Mouse (Mus musculus): ENCODE data around the gene Zbbx.

The Zbbx gene

DNA sequence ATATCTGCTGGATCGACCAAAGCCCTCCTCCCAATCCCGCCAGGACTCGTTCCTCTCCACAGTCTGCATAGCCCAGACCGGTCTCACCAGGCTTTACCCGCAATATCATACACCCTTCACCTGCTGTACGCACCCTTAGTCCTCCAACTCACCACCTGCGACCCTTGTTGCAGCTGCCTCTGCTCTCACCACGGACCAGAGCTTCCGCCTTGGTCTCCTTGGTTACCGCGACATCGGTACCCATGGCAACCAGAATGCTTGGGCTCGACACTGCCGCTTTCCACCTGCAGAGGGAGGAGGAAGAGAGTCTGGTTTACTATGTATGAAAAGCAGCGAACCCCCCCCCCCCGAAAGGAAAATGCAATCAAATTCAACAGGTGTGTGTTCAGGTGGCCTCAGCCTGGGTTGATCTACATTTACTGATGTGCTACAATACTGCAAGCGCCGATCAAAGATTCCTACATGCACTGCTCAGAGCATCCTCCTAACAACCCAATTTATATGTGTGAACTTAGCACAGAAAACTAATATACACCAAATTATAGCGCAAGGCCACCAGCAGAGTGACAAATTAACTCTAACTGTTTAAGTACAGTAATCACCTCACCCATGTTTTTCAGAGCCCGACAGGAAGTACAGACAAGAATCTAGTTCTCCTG lies at the start of gene Zbbx:
TSS of gene Zbbx (minus strand) at position 197 of the 659 bp plus-strand sequence.
- no peak for DNase-seq (ENCODE audit: low spot score)

DNA sequence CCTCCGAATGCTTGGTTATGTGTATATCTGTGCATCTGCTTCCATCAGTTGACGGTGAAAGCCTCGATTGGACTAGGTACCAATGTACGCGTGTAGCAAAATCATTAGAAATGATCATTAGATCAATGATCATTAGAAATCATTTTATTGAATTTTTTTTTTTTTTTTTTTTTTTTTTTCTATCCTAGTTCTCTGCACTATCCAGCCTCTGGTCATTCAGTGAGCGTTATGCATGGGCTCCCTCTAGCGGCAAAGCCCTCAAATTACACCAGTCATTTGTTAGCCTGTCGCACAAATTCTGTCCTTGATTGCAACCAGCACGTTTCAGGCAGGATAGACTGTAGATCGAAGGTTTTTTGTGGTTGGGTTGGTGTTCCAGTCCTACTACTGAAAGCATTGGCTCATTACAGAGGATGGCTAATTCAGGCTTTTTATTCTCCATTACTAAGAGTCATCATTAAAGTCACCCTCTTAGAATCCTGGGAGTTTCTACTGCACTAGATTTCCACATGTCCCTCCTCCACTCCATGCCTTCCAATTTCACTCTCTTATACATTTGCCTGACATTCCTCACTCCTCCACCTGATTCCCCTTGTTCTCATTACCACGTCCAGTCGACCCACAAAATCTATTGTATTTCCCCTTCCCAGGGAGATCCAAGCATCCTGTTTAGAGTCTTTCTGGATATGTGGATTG lies 38.1 kb upstream of the Zbbx start:
- DNase-seq (ENCODE audit: low spot score) = peak; percentile 34

GRCm38 (mm10) chr3:75182606-75183005 lies 17.8 kb upstream of the Zbbx start:
- DNase-seq (ENCODE audit: low spot score) = no peak

DNA sequence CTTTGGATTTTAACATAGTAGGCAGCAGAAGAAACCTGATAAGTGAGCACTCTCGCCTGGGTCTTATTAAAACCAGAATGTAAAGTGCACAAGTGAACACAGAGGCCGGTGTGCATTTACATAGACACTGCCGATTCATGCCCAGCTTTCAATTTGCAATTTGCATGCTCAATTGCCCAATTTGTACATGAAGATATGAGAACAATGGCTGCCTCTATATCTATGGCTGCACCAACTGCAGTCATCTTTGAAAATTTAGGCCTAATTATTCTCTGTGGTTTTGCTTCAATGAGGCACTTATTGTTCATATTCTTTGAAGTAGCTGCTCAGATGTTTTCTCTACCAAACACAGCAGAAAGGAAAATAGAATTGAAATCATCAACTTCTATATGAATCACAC lies 23.0 kb downstream of the Zbbx start:
- DNase-seq (ENCODE audit: low spot score) = no peak

DNA sequence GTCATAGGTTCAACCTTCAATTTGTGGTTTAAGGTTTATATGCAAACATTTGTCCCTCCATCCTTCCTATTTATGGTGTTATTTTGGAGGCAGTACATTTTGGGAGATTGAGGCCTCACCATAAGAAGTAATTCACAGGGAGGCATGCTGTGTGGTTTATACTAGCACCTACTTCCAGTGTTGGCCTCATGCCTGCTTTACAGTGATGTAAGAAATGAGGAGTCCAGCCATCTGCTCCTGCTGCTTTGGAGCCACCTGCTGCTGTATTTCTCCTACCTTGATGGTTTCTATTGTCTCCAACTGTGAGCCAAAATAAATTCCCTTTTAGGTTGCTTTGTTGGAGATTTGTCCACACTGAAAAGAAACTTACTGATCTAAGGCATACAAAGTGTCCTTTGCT lies 60.0 kb downstream of the Zbbx start:
- no peak for DNase-seq (ENCODE audit: low spot score)

- DNase-seq (ENCODE audit: low spot score) = no peak
These were observed 79.1 kb downstream of the Zbbx start for GRCm38 (mm10) chr3:75085762-75086161.

DNA sequence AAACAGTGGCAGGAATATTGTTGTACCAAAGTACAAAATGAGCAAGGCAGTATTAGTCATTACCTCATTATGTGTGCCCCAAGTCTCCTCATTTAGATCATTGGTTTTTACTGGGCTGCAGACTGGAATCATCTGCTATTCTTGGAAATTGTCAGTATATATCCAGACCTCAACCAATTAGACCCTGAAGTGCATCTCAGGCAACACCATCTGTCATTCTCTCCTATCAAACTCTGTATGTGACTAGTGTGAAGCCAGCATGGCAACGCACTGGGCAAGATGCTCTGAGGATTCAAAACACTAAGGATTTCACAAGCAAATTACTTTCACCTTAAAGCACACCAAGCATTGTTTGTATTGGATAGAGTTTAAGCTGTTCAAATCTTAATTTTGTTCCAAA lies 85.9 kb downstream of the Zbbx start:
- no peak for DNase-seq (ENCODE audit: low spot score)

DNA sequence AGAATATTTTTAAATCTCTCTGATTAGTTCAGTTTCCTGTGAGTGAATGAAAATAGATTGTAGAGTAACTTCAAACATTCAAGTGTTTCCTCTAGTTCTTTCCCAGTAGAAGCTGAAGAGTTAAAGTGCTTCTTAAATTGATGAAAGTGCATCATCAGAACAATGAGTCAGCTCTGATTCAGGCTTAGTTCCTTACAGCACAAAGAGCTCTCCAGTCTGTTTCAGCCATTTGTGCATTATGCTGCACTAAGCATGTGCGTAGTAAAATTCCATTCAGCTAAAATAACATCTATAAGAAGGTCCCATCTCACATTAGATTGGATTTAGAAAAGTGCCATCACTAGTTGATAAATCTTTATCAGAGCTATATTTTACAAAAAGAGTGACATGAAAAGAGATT lies 155.1 kb downstream of the Zbbx start:
- DNase-seq (ENCODE audit: low spot score) = no peak
